32 mouse cellular contexts compared by ENCODE assay signal in the genomic region with DNA sequence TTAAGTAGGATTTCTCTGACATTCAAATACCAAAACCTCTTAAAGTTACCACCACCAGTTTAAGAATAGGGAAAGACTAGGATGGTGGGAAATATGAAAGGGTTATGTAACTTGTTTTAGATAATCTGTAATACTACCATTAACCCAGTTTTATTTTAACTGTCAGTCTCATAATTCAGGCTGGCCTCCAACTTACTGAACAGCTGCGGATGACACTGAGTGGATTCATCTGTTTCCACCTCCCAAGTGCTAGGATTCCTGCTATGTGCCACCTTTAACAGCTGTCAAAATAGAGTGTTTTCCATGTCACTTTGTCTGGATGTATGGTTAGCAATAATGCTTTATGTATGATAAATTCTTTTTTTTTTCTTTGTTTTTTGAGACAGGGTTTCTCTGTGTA. TPM values are rescaled to one million over a fixed set of nuclear protein-coding genes. Genes with fewer than 3 reads are reported as not detected.
"Had no signal": no experiment of that assay in that cellular context is flagged by ENCODE, and none has a peak within 500 bp of the region (broad histone marks: within the 10 kb centered on the region; RNA-seq: fewer than 3 reads in every experiment).

No protein-coding gene starts in this region.

- H3K4me2 ChIP-seq: limb, embryonic 12.5 days; limb, embryonic 13.5 days; limb, embryonic 15.5 days; liver, embryonic 11.5 days; liver, embryonic 12.5 days; liver, embryonic 13.5 days; liver, embryonic 15.5 days; lung, embryonic 14.5 days; lung, embryonic 15.5 days; midbrain, embryonic 12.5 days; midbrain, embryonic 13.5 days; midbrain, embryonic 15.5 days; neural tube, embryonic 12.5 days; neural tube, embryonic 13.5 days had no signal

- DNase-seq: left cerebral cortex, postnatal 4 days; liver; liver, embryonic 13.5 days; liver, postnatal 0 days; lung, adult 18-20 months; lung, adult 2 months; lung, embryonic 14.5 days; lung, postnatal 10 days; lung, postnatal 14 days; lung, postnatal 36 days; lung, postnatal 4 days; midbrain, embryonic 14.5 days had no signal

- ATAC-seq: liver, embryonic 12.5 days; liver, postnatal 0 days; lung, postnatal 0 days; midbrain, embryonic 13.5 days; midbrain, embryonic 15.5 days had no signal

- H3K27me3 ChIP-seq: limb, embryonic 12.5 days; limb, embryonic 13.5 days; limb, embryonic 15.5 days; liver, embryonic 12.5 days; liver, embryonic 13.5 days; liver, embryonic 15.5 days; lung, embryonic 15.5 days; megakaryocyte, embryonic 14.5 days; midbrain, embryonic 12.5 days; midbrain, embryonic 13.5 days; midbrain, embryonic 15.5 days; neural tube, embryonic 12.5 days; neural tube, embryonic 13.5 days had no signal

- H3K4me3 ChIP-seq: limb, embryonic 10.5 days; limb, embryonic 12.5 days; limb, embryonic 13.5 days; limb, embryonic 15.5 days; liver, embryonic 12.5 days; liver, embryonic 13.5 days; liver, embryonic 15.5 days; lung, embryonic 15.5 days; megakaryocyte, embryonic 14.5 days; midbrain, embryonic 10.5 days; midbrain, embryonic 12.5 days; midbrain, embryonic 13.5 days; midbrain, embryonic 15.5 days; neural tube, embryonic 12.5 days; neural tube, embryonic 13.5 days had no signal

- H3K27ac ChIP-seq: limb, embryonic 10.5 days; limb, embryonic 12.5 days; limb, embryonic 13.5 days; limb, embryonic 15.5 days; liver, embryonic 12.5 days; liver, embryonic 13.5 days; liver, embryonic 14.5 days; liver, embryonic 15.5 days; lung, embryonic 15.5 days; macrophage; midbrain, embryonic 10.5 days; midbrain, embryonic 12.5 days; midbrain, embryonic 13.5 days; midbrain, embryonic 15.5 days; neural tube, embryonic 12.5 days; neural tube, embryonic 13.5 days had no signal

- H3K9ac ChIP-seq: limb, embryonic 12.5 days; limb, embryonic 13.5 days; limb, embryonic 15.5 days; liver, embryonic 12.5 days; liver, embryonic 13.5 days; liver, embryonic 14.5 days; liver, embryonic 15.5 days; liver, postnatal 0 days; lung, embryonic 14.5 days; lung, embryonic 15.5 days; midbrain, embryonic 12.5 days; midbrain, embryonic 13.5 days; midbrain, embryonic 15.5 days; neural tube, embryonic 12.5 days; neural tube, embryonic 13.5 days had no signal

- H3K4me1 ChIP-seq: limb, embryonic 10.5 days; limb, embryonic 12.5 days; limb, embryonic 13.5 days; limb, embryonic 15.5 days; lung, embryonic 15.5 days; midbrain, embryonic 10.5 days; midbrain, embryonic 12.5 days; midbrain, embryonic 13.5 days; midbrain, embryonic 15.5 days; neural tube, embryonic 12.5 days; neural tube, embryonic 13.5 days had no signal

- H3K9me3 ChIP-seq: limb, embryonic 10.5 days; limb, embryonic 12.5 days; limb, embryonic 13.5 days; limb, embryonic 15.5 days; liver, embryonic 12.5 days; liver, embryonic 13.5 days; liver, embryonic 15.5 days; lung, embryonic 15.5 days; megakaryocyte, embryonic 14.5 days; midbrain, embryonic 10.5 days; midbrain, embryonic 12.5 days; midbrain, embryonic 13.5 days; midbrain, embryonic 15.5 days; neural tube, embryonic 12.5 days; neural tube, embryonic 13.5 days had no signal

RNA-seq across cellular contexts. Expression of gene Dnah12, which starts 32.8 kb away (rescaled TPM):
- total RNA-seq: liver, adult 2 months had no signal
- polyA plus RNA-seq: limb, embryonic 10.5 days; limb, embryonic 11.5 days; liver, adult 2 months; macrophage; midbrain, embryonic 12.5 days had no signal
